Mouse (Mus musculus) cortical plate, adult 2 months (tissue): ENCODE data around the gene Eda. TPM values are rescaled to one million over a fixed set of nuclear protein-coding genes. Genes with fewer than 3 reads are reported as not detected.

Experiments used
- H3K27ac ChIP-seq: fragments of 200-500 bp; 2 replicates; pipeline ENCODE4 v1.5.1; 2012; ENCODE audit warnings: low read length, control low read depth, inconsistent platforms; ENCODE audit not compliant: insufficient read depth
- H3K4me1 ChIP-seq: fragments of 200-500 bp; 2 replicates; pipeline ENCODE4 v1.6.1; 2011; ENCODE audit warnings: low read length; ENCODE audit not compliant: control insufficient read depth, insufficient read depth
- H3K4me3 ChIP-seq: fragments of 200-500 bp; 2 replicates; pipeline ENCODE4 v1.5.1; 2011; ENCODE audit warnings: mild to moderate bottlenecking, low read length, control low read depth; ENCODE audit not compliant: insufficient read depth
- CTCF ChIP-seq: fragments of 200-500 bp; IDR thresholded peaks from 2 replicates; pipeline ENCODE4 v1.5.1; 2011; ENCODE audit warnings: mild to moderate bottlenecking, control low read depth, low read length; ENCODE audit not compliant: insufficient read depth; ENCODE audit errors: extremely low read depth
- POLR2A ChIP-seq: fragments of 200-500 bp; IDR thresholded peaks from 2 replicates; pipeline ENCODE4 v1.6.1; 2011; ENCODE audit warnings: mild to moderate bottlenecking, low read length, control low read depth; ENCODE audit not compliant: insufficient read depth; ENCODE audit errors: extremely low read depth
- polyA plus RNA-seq: library from polyadenylated mRNA; depleted of rRNA; stranded (reverse); fragments of >200 nt; gene quantifications from 2 replicates; pipeline ENCODE4 v1.2.3, GENCODE M21; 2012; rRNA removed

The Eda gene
- polyA plus RNA-seq: 3.1 and 3.4 TPM in 2 replicates

- TF ChIP-seq CTCF (no peak), POLR2A (no peak)
- Histone ChIP-seq H3K4me3 (peak within 1 kb of the TSS; percentile 88), H3K27ac (no peak within 1 kb of the TSS), H3K4me1 (no peaks in the 10 kb centered on the region)
Measured at GRCm38 (mm10) chrX:99975250-99975984, at the start of gene Eda. TSS of gene Eda (plus strand) at chrX:99975606.

GRCm38 (mm10) chrX:99961002-99961401 lies 14.4 kb upstream of the Eda start:
- H3K4me3 ChIP-seq: no peak overlapping the region
- no peak for TF ChIP-seq POLR2A
- TF ChIP-seq CTCF: no peak
- no peaks in the 10 kb centered on the region for H3K4me1 ChIP-seq
- H3K27ac ChIP-seq: no peak overlapping the region

GRCm38 (mm10) chrX:99970111-99970510 lies 5.3 kb upstream of the Eda start:
- H3K27ac ChIP-seq: no peak overlapping the region
- TF ChIP-seq POLR2A: no peak
- no peak for TF ChIP-seq CTCF
- H3K4me3 ChIP-seq: no peak overlapping the region
- H3K4me1 ChIP-seq: no peaks in the 10 kb centered on the region

GRCm38 (mm10) chrX:99974381-99974780 lies 1.0 kb upstream of the Eda start:
- no peaks in the 10 kb centered on the region for H3K4me1 ChIP-seq
- TF ChIP-seq CTCF (no peak), POLR2A (no peak)
- H3K4me3 ChIP-seq: peak overlapping the region; percentile 88; the same call in 1 of the 2 replicates
- no peak overlapping the region for H3K27ac ChIP-seq

- TF ChIP-seq POLR2A (no peak), CTCF (no peak)
- Histone ChIP-seq H3K27ac (no peak overlapping the region), H3K4me3 (peak overlapping the region; percentile 88; the same call in 1 of the 2 replicates), H3K4me1 (no peaks in the 10 kb centered on the region)
Measured at GRCm38 (mm10) chrX:99974803-99975202, 603 bp upstream of the Eda start.

GRCm38 (mm10) chrX:99975985-99976924 lies 849 bp downstream of the Eda start:
- TF ChIP-seq CTCF (no peak), POLR2A (no peak)
- H3K27ac ChIP-seq: no peak overlapping the region
- peak overlapping the region; percentile 88 for H3K4me3 ChIP-seq
- no peaks in the 10 kb centered on the region for H3K4me1 ChIP-seq

- TF ChIP-seq POLR2A (no peak), CTCF (no peak)
Measured at GRCm38 (mm10) chrX:99978354-99978753, 2.9 kb downstream of the Eda start.

GRCm38 (mm10) chrX:99993434-99993833 lies 18.0 kb downstream of the Eda start:
- no peak overlapping the region for H3K4me3 ChIP-seq
- H3K4me1 ChIP-seq: no peaks in the 10 kb centered on the region
- TF ChIP-seq CTCF: no peak
- TF ChIP-seq POLR2A: no peak
- no peak overlapping the region for H3K27ac ChIP-seq

More at GRCm38 (mm10) chrX:99978354-99978753, 2.9 kb downstream of the Eda start:
- no peaks in the 10 kb centered on the region for H3K4me1 ChIP-seq
- no peak overlapping the region for H3K27ac ChIP-seq
- no peak overlapping the region for H3K4me3 ChIP-seq

- H3K4me3 ChIP-seq: no peak overlapping the region
- no peaks in the 10 kb centered on the region for H3K4me1 ChIP-seq
- TF ChIP-seq POLR2A: no peak
- TF ChIP-seq CTCF: no peak
- H3K27ac ChIP-seq: no peak overlapping the region
Measured at GRCm38 (mm10) chrX:99999342-99999741, 23.9 kb downstream of the Eda start.
